Mouse (Mus musculus) cerebellum, adult 11-12 months (tissue): ENCODE results near the gene Atcay.

Experiments
- DNase-seq: peaks from one replicate; pipeline ENCODE4 v3.0.0; 2022

Atcay gene

GRCm38 (mm10) chr10:81198230-81198629 is 32.4 kb downstream of the Atcay start:
- no peak for DNase-seq

DNA sequence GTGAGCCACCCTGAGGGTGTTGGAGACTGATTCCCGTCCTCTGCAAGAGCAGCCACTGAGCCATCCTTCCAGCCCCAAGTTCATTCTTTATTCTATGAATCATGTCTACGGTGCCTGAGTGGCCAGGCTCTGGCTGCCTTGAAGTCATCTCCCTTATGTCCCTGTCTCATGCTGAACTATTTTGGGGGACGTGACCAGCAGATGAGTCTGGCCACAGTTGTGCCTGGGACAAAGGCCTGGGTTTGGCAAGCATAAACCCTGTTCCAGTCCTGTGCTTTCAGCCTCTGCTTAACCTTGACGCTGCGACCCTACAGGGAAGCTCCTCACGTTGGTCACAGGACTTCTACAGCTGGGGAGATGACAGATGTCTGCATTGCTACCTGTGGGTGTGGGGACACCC is 33.3 kb downstream of the Atcay start:
- no peak for DNase-seq

DNA sequence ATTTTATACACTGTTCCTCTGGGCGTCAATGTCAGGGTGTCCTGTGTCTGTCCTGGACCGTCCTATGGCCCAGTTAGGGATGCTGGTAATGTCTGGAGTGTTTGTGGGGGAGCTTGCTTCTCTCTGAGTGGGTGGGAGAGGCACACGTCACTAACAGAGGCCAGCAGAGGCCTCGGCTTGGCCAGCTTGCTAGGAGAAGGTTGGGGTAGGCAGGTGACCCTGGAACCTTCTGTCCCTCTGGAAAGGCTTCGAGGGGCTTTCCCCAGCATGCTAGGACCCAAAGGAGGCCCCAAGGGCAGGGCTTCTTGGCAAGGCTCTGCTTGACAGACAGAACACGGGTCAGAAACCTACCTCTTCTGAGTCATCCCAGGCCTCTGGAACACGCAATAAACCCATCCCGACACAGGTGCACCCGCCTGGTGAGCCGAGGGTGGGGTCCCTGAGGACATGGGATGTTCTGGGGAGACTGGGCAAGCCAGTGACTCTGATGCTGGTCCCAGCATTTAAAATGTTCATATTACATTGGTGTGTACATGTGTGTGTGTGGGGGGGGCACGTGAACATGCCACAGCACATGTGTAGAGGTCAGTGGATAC is 34.1 kb downstream of the Atcay start:
- DNase-seq = no peak

DNA sequence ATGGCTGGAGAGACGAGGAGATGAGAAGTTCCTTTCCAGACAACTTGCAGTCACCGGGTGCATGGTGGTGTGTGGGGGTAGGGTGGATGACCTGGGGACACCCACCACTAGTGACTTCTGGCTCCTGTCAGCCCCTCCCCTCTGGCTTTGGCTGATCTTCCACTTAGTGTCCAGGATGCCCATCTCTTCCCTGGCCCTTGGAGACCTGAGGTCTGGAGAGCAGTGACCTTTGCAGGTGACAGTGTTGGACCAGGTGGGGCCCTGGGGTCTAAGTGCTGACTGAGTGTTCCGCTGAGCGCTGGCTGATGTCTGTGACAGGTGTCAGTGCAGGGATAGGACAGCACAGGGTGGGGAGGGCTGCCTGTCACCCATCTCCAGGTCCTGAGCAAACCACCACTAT is 35.3 kb downstream of the Atcay start:
- no peak for DNase-seq

- peak; percentile 68 for DNase-seq
Measured at GRCm38 (mm10) chr10:81193991-81194774, 36.5 kb downstream of the Atcay start.

GRCm38 (mm10) chr10:81192968-81193501 is 37.6 kb downstream of the Atcay start:
- DNase-seq = peak; percentile 76

GRCm38 (mm10) chr10:81192270-81192967 is 38.2 kb downstream of the Atcay start:
- DNase-seq = peak; percentile 91

DNA sequence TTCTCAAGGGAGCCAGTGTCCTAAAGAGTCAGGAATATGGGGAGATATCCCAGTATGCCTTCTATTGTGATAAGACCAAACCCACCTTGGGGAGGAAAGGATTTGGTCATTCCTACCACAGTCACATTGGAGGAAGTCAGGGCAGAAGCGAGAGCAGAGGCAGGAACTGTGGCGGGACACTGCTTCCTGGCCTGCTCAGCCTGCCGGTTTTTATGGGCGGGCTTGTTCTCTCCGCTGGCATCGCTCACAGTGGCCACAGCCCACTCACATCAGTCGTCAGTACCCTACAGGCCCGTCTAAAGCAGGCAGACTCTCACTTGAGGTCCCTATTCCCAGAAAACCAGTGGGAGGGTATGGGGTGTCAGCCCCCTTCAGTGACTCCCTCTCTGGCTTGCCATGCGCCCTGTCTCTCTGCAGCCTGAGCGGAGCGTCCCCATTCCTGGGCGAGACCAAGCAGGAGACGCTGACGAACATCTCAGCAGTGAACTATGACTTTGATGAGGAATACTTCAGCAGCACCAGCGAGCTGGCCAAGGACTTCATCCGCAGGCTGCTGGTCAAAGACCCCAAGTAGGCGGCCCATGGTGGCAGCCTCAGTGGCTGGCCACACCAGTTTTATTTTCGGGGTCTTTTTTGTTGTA is 39.2 kb downstream of the Atcay start:
- no peak for DNase-seq

DNA sequence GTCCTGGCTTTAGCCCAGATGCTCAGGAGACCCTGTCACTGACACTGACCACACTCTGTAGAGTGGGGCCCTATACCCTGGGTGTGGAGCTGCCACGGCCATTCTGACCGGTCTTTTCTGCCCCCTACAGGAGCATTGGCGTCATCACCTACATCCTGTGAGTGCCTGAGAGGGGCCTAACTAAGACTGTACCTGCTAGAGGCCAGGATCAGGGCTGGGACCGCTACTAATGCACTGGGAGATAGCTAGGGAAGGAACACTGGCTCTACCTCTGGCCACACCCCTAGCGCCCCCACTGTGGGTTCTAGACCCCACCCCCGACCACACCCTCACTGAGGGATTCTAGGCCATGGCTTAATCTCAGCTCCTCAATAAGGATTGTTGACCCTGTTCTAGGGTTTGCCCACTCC is 39.7 kb downstream of the Atcay start:
- peak; percentile 60 for DNase-seq

DNA sequence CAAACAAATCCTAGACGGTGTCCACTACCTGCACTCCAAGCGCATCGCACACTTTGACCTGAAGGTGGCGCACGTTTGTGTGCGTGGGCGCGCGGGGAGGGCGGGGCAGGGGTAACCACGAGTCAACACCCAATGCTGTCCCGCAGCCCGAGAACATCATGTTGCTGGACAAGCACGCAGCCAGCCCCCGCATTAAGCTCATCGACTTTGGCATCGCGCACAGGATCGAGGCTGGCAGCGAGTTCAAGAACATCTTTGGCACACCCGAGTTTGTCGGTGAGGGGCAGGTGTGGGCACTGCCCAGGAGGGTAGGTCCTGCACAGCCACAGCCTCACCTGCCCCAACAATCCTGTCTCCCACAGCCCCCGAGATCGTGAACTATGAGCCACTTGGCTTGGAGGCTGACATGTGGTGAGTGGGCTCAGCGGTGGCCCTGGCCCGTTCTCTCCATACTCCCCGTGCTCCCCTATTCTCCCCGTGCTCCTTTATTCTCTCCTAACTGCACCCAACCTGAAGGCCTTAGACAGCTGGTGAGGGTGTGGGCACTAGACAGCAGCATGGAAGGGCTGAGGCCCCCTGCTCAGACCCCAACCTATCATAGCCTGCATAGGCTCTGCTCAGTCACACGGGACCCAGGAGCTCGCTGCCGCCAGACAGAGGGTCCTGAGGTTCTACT is 40.3 kb downstream of the Atcay start:
- peak; percentile 62 for DNase-seq

GRCm38 (mm10) chr10:81189821-81190220 is 40.8 kb downstream of the Atcay start:
- no peak for DNase-seq

GRCm38 (mm10) chr10:81187161-81187560 is 43.5 kb downstream of the Atcay start:
- DNase-seq = no peak

- DNase-seq = no peak
Measured at GRCm38 (mm10) chr10:81184765-81185164, 45.9 kb downstream of the Atcay start.

GRCm38 (mm10) chr10:81183805-81184204 is 46.8 kb downstream of the Atcay start, which contains the start of gene 4930442H23Rik:
Gene 4930442H23Rik (minus strand): TSS chr10:81183849.
- no peak for DNase-seq

DNA sequence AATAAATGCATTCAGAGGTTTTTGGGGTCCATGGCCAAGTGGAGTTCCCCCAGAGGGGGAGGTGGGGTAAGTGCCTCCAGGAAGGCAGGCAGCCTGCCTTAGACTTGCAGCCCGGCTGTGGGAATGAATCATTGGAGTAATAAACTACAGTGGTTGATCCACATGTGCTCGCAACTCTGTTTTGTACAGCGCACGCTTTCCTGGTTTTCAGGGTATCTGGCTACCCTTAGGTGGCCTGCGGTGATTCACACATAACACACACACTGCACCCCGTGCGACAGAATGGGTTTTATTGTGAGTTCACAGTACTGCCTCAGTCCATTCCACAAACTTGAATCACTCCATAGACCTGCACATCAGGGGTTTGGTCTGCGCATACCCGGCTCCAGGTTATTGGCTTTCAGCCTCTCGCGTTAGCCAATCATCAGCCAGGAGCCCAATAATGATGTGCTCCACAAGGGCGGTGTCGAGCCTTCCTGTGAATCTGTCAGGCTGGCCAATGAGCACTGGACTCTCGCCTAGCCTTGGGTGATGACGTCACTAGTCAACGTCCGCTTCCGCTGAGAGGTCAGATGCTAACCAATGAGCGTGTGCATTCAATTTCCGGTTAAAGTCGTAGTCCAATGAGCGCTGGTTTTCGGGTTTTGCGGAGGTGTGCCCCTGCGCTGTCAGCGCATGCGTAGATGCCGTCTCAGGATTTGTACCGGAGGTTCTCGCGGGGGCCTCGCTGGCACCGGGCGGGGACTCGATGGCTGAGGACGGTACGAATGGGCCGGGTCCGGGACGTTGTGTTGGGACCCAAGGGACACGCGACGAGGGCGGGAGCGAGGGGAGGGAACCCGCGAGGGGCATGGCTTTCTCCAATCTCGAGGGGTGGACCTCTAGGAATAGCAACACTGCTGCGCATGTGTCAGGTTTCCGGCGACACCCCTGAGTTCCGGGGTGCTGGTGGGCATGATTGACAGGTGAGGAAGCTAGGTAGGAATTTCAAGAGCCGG is 48.0 kb downstream of the Atcay start, which contains the start of gene Dapk3:
Gene Dapk3, plus strand, starts transcription at position 670 of the 998 bp plus-strand sequence.
- DNase-seq = peak; percentile 99

DNA sequence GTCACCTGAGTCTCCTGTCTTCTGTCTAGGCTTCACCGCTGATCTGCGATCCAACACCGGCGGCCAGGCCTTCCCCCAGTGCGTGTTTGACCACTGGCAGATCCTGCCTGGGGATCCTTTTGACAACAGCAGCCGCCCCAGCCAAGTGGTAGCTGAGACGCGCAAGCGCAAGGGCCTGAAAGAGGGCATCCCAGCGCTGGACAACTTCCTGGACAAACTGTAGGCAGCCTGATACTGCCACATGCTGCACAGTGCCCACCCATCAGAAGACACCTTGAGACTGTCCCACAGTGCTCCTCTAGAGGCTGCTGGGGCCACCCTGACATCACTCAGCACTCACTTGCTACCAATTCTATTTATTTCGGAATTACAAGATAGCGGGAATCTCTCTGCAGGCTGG is 48.8 kb downstream of the Atcay start:
- peak; percentile 63 for DNase-seq

DNA sequence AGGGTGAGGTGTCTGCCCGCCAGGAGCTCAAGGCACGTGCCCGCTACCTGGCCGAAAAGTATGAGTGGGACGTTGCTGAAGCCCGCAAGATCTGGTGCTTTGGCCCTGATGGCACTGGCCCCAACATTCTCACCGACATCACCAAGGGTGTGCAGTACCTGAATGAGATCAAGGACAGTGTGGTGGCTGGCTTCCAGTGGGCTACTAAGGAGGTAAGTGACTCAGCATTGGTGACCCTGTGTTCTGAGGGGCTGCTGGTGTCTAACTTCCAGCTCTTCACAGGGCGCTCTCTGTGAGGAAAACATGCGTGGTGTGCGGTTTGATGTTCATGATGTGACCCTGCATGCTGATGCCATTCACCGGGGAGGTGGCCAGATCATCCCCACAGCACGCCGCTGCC is 49.7 kb downstream of the Atcay start:
- peak; percentile 58 for DNase-seq

GRCm38 (mm10) chr10:81179451-81180342 is 50.9 kb downstream of the Atcay start:
- DNase-seq = peak; percentile 63

GRCm38 (mm10) chr10:81178927-81179326 is 51.7 kb downstream of the Atcay start:
- peak; percentile 57 for DNase-seq
